Mouse (Mus musculus): ENCODE results near the gene Spata46.

Spata46 gene

GRCm38 (mm10) chr1:170308503-170308902 is at the start of gene Spata46:
Spata46 (plus strand) TSS chr1:170308803.
- DNase-seq (ENCODE audit: low spot score in 2 of 2) = no peak

- DNase-seq (ENCODE audit: low spot score in 2 of 2) = no peak
Observed at GRCm38 (mm10) chr1:170270281-170270680, 38.3 kb upstream of the Spata46 start.

GRCm38 (mm10) chr1:170270696-170271095 is 37.9 kb upstream of the Spata46 start:
- DNase-seq (ENCODE audit: low spot score in 2 of 2) = no peak

DNA sequence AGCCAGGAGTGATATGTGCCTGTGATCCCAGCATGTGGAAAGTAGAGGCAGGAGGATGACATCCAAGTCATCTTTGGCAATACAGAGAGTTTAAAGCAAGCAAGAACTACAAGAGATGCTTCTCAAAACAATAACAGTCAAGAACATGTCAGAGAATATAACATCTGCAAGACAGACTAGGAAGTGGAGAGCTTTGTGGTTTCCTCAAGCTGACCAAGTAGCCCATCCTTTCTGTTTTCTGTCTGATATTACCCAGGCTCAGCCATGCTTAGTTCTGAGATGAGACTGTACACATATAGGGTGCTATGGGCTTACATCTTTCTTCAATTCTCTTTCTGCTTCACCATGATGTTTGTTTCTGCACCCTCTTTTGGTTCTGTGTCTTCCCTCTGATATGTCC is 35.4 kb upstream of the Spata46 start:
- no peak for DNase-seq (ENCODE audit: low spot score in 2 of 2)

DNA sequence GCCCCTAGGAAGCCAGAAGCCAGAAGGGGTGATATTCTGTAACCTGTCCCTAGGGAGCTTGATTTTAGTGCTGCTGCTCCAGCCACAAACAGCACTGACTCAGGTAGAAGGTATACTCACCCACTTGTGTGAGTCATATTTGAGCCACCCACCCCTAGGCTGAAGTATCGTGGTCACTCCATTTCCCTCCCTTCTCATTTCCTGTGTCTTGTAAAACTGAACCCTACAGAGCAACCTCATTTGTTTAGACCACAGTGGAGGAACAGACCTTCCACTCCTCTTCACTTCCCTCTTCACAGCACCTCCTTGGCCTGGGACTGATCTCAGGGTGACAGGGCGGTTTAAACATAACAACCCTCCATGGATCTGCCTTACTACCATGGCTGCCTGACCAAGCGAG is 31.6 kb upstream of the Spata46 start, which contains the start of gene Sh2d1b1:
Sh2d1b1 (plus strand) TSS at position 305 of the 400 bp plus-strand sequence.
- no peak for DNase-seq (ENCODE audit: low spot score in 2 of 2)

GRCm38 (mm10) chr1:170282415-170283129 is 26.0 kb upstream of the Spata46 start:
- DNase-seq (ENCODE audit: low spot score in 2 of 2) = no peak

DNA sequence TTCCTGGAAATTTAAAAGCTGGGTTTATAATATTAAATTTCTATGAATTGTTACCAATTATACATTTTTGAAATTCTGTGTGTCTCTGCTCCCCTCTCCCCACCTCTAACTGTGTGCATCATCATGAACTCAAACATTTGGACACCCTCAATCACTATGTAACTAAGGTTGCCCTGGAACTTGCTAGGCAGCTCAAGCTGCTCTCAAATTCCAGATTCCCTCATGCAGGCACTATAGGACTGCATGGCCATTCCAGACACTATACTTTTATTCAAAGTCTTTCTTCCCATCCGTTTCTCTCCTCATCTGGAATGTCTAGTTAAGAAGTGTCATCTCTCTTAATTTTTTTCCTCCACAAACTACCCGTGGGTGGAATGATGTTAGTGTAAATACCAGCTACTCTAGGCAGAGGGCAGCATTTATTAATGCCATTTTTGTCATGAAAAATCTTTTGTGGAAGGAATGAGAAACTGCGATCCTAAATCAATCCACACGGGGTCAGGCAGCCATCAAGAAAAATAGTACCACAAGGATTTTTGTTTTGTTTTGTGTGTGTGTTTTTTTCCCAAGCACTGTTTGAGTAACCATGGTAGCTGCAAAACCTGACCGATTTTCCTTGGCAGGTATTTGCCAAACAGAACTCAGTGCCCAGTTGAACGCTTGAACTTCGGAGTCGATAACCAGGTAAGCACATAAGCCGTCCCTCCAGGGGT is 16.2 kb upstream of the Spata46 start:
- no peak for DNase-seq (ENCODE audit: low spot score in 2 of 2)

- no peak for DNase-seq (ENCODE audit: low spot score in 2 of 2)
Observed at GRCm38 (mm10) chr1:170293257-170293656, 15.3 kb upstream of the Spata46 start.

- DNase-seq (ENCODE audit: low spot score in 2 of 2) = no peak
Observed at GRCm38 (mm10) chr1:170294786-170295570, 13.6 kb upstream of the Spata46 start.

DNA sequence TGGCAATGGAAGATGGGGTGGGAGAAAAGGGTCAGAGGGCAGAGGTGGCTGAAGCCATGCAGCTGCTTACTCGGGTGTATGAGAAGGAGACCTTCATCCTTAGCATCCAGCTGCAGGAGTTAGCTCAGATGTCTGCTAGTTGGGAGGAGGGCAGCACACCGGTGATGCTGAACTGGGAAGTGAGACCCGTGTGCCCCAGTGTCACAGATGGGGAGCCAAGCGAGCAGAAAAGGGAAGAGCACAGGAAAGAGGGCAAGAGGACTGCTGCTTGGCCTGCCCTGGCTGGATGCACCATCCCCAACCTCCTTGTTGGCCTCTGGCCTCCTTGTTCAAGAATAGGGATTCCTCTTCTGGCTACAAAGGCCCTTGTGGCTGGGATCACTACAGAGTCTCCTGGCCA is 9.1 kb upstream of the Spata46 start:
- DNase-seq (ENCODE audit: low spot score in 2 of 2) = no peak

- no peak for DNase-seq (ENCODE audit: low spot score in 2 of 2)
Observed at GRCm38 (mm10) chr1:170301686-170302085, 6.9 kb upstream of the Spata46 start.

- DNase-seq (ENCODE audit: low spot score in 2 of 2) = no peak
Observed at GRCm38 (mm10) chr1:170302456-170302855, 6.1 kb upstream of the Spata46 start.

GRCm38 (mm10) chr1:170303103-170303502 is 5.5 kb upstream of the Spata46 start:
- DNase-seq (ENCODE audit: low spot score in 2 of 2) = no peak

- DNase-seq (ENCODE audit: low spot score in 2 of 2) = no peak
Observed at GRCm38 (mm10) chr1:170305002-170305401, 3.6 kb upstream of the Spata46 start.

GRCm38 (mm10) chr1:170306232-170306631 is 2.4 kb upstream of the Spata46 start, which contains the start of gene Gm7694:
Gm7694 (minus strand) TSS chr1:170306332.
- no peak for DNase-seq (ENCODE audit: low spot score in 2 of 2)

DNA sequence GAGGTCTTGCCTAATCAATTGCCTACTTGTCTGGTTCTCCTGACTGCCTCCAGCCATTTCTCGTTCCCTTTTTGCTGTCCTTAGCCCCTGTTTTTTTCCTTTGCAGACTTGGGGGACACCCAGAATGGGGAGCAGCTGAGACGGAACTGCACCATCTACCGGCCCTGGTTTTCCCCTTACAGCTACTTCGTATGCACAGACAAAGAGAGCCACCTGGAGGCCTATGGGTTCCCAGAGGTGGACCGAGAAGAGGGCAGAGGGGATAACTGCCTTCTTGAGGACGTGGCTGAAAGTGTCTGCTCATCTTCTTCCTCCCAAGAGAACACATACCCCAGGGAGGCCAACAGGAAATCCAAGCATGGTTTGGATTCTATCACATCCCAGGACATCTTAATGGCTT is 2.8 kb downstream of the Spata46 start:
- no peak for DNase-seq (ENCODE audit: low spot score in 2 of 2)

GRCm38 (mm10) chr1:170322046-170322445 is 13.4 kb downstream of the Spata46 start:
- DNase-seq (ENCODE audit: low spot score in 2 of 2) = no peak

DNA sequence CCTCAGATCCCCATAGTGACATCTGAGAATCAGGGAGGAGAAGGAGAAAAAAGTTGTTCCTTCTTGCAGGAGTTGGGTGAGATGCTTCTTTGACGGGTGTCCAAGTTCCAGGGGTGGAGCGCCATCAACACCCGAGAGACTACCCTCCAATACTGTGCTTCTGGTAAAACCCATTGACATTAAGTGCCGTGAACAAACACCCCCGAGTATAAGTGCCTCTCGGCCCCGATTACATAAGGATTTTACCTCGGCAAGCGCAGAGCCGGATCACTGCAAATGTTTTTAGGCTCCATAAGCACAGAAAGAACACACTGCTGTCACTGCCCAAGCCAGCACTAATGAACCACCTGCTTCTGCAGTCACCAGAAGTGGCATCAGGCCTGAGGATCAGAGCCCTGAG is 14.4 kb downstream of the Spata46 start:
- no peak for DNase-seq (ENCODE audit: low spot score in 2 of 2)

GRCm38 (mm10) chr1:170324312-170324711 is 15.7 kb downstream of the Spata46 start:
- DNase-seq (ENCODE audit: low spot score in 2 of 2) = no peak

DNA sequence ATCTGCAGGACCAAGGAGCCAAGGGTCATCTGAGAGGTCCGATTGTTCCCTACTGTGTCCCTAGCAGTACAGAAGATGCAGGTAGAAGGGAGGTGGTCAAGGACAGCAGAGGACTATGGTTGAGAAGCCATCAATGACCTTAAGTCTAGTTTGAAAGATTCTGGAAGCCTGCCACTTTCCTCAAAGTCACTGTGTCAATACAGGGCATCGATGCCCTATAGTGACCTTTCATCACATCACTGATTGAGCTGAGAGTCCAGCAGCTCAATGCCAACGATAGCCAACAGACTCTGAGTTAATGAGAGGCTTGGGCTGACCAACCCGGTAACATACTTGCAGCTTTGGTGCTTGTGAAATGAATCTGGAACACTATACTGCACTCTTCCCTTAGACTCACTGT is 16.7 kb downstream of the Spata46 start:
- no peak for DNase-seq (ENCODE audit: low spot score in 2 of 2)

GRCm38 (mm10) chr1:170331926-170332325 is 23.3 kb downstream of the Spata46 start:
- DNase-seq (ENCODE audit: low spot score in 2 of 2) = no peak

- DNase-seq (ENCODE audit: low spot score in 2 of 2) = no peak
Observed at GRCm38 (mm10) chr1:170332775-170333174, 24.2 kb downstream of the Spata46 start.

Measured in thymus, postnatal 10 days (tissue).